Mouse (Mus musculus) intestine, embryonic 14.5 days (tissue): Measurements from ENCODE around the gene Gnas. TPM values are rescaled to one million over a fixed set of nuclear protein-coding genes. Genes with fewer than 3 reads are reported as not detected.

Source experiments
- ATAC-seq: fragments of 200-750 bp; cut with Nextera tagmentation; replicated peaks from 2 replicates; pipeline ENCODE4 v1.8.0; 2017; ENCODE audit warnings: low read depth, moderate number of reproducible peaks, moderate TSS enrichment, moderate library complexity; ENCODE audit not compliant: low FRiP score, low TSS enrichment
- DNase-seq: peaks from one replicate; pipeline ENCODE4 v3.0.0-alpha.2; 2018; ENCODE audit warnings: low spot score
- H3K27ac ChIP-seq: fragments of 300-500 bp; sonication (generic); 2 replicates; pipeline ENCODE4 v1.5.1; 2014; ENCODE audit warnings: low read depth, mild to moderate bottlenecking, control low read depth
- H3K27me3 ChIP-seq: fragments of 300-500 bp; sonication (generic); replicated peaks from 2 replicates; pipeline ENCODE4 v1.6.1; 2014; ENCODE audit warnings: low read length, control low read depth; ENCODE audit not compliant: control insufficient read depth, insufficient read depth
- H3K36me3 ChIP-seq: fragments of 300-500 bp; sonication (generic); 2 replicates; pipeline ENCODE4 v1.6.1; 2014; ENCODE audit warnings: low read length, control low read depth; ENCODE audit not compliant: control insufficient read depth, insufficient read depth
- H3K4me1 ChIP-seq: fragments of 300-500 bp; sonication (generic); replicated peaks from 2 replicates; pipeline ENCODE4 v1.6.1; 2014; ENCODE audit warnings: low read length, control low read depth, mixed read lengths; ENCODE audit not compliant: control insufficient read depth, insufficient read depth
- H3K4me2 ChIP-seq: fragments of 300-500 bp; sonication (generic); 2 replicates; pipeline ENCODE4 v1.6.1; 2014; ENCODE audit warnings: low read length
- H3K4me3 ChIP-seq: fragments of 300-500 bp; sonication (generic); 2 replicates; pipeline ENCODE4 v1.5.1; 2014; ENCODE audit warnings: low read depth, low read length, control low read depth, mixed read lengths
- H3K9ac ChIP-seq: fragments of 300-500 bp; sonication (generic); 2 replicates; pipeline ENCODE4 v1.6.1; 2014; ENCODE audit warnings: mild to moderate bottlenecking, low read length
- H3K9me3 ChIP-seq: fragments of 300-500 bp; sonication (generic); 2 replicates; pipeline ENCODE4 v1.6.1; 2016; ENCODE audit warnings: low read length, control low read depth; ENCODE audit not compliant: control insufficient read depth
- WGBS: fragments of 180-500 bp; shearing (Covaris S2); extraction: QIAGEN DNeasy Blood & Tissue Kit; methylation state at CpG from one replicate; pipeline ENCODE4 v1.1.7; 2014; 5-methylcytosine and 5-hydroxymethylcytosine counted together
- polyA plus RNA-seq: library from polyadenylated mRNA; unstranded; fragments of >200 nt; fragmentation: Nextera tagmentation; extraction: Ambion mirVana; gene quantifications from 2 replicates; pipeline ENCODE4 v1.2.1, GENCODE M21; 2014

Gnas gene
- polyA plus RNA-seq, 1 experiment from 2014 or later: 1,793 TPM

DNA sequence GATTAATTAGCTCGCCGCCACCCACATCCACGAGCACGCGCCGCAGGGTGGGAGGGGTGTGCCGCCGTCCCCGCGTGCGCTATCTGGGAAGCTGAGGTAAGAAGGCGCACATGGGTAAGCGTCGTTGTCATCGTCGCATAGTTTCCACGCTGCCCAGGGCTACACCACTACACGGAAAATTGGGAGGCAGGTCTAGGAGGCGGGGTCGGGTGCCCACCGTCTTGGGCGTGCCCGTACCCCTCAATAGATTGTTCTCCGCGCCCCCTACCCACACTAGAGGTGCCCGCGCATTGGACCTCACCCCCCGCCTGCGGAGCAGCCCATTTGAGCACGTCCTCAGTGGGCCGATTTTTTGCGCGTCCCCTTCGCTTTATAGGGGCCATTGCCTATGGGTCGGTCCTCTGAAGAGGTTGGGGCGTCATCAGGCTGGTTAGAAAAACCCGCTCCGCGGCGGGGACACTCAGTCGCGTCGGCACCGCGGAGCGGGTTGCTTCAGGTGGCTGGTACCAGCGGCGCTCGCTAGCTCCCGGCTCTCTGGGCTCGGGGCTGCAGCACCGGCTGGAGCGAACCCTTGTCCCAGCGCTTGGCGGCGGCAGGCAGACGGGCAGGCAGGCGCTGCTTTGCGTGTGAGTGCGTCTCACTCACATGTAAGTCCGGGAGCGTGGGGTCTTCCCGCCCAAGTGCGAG lies 43.3 kb downstream of the Gnas start:
- H3K27ac ChIP-seq: peak overlapping the region; percentile 99; the same call in 1 of the 2 replicates
- 46% methylated on average over 64 of the region's 64 CpGs for WGBS
- no peaks in the 10 kb centered on the region for H3K9me3 ChIP-seq
- DNase-seq (peak; percentile 89), ATAC-seq (peak; percentile 47)
- no peaks in the 10 kb centered on the region for H3K27me3 ChIP-seq
- H3K36me3 ChIP-seq: peaks cover 4% of the 10 kb centered on the region; the same call in 1 of the 2 replicates
- peak overlapping the region; percentile 73 for H3K4me2 ChIP-seq
- peak overlapping the region; percentile 100 for H3K9ac ChIP-seq
- peak overlapping the region; percentile 97 for H3K4me3 ChIP-seq
- H3K4me1 ChIP-seq: peaks cover 8% of the 10 kb centered on the region

DNA sequence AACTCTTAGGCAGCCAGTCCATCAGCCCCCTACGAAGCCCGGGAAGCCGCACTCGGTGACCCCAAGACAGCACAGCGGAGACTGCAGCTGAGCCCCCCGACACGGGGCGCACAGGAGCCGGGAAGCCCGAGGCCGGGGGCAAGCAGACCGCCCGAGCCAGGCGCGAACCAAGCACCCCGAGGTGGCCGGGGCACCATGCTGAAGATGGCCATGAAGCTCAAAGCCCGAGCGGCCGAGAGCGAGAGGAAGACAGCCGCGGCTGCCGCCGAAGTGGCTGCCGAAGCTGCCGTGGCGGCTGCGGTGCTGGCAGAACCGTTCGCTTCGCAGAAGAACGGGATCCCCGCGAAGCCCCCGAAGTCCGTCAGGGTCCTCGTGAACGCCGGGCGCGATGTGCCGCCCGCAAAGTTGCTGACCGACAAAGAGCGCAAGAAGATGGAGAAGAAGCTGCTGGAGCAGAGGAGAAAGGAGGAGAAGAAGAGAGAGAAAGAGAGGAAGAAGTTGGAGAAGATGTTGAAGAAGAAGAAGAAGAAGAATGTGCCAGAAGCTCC lies 44.3 kb downstream of the Gnas start:
- WGBS: 45% methylated on average over 46 of the region's 46 CpGs
- no peak for DNase-seq

DNA sequence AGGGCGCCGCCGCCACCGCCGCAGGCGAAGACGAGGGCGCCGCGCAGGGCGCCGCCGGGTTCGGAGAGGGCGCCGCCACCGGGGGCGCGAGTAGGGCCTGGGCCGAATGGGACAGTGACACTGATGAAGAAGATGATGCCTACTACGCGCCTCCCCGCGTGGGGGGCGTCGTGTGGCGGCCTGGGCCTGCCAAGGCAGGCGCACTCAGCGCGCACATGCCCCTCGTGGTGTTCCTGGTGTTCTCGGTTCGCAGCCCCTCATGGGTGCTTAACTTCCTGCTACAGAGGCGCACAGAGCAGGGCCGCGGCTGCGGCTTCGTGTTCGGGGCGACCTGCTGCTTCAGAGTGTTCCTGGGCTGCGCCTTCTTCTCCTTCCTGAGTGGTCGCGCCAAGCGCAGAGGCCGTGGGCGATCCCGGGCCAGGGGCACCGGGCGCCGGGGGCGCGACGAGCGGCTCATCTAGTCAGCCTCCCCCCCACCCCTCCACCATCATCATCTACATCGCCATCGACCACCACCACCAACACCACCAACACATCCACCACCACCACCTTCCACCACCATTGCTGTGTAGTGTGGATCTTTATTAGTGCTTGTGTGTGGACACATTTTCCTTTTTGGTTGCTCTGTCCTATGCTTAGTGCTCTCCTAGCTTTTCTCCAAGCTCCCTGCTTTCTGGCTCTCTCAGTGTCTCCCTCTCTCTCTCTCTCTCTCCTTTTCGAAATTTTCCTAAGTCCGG lies 45.0 kb downstream of the Gnas start:
- DNase-seq: peak; percentile 77
- Histone ChIP-seq H3K27me3 (no peaks in the 10 kb centered on the region), H3K4me1 (peaks cover 21% of the 10 kb centered on the region), H3K9ac (peak overlapping the region; percentile 100), H3K4me2 (peak overlapping the region; percentile 73), H3K4me3 (peak overlapping the region; percentile 97), H3K27ac (peak overlapping the region; percentile 99), H3K36me3 (peaks cover 3% of the 10 kb centered on the region; the same call in 1 of the 2 replicates), H3K9me3 (no peaks in the 10 kb centered on the region)
- peak; percentile 3 for ATAC-seq
- WGBS: 39% methylated on average over 58 of the region's 58 CpGs

More for the DNA sequence above, 44.3 kb downstream of the Gnas start:
- H3K36me3 ChIP-seq: peaks cover 2% of the 10 kb centered on the region; the same call in 1 of the 2 replicates
- H3K27me3 ChIP-seq: no peaks in the 10 kb centered on the region
- peak overlapping the region; percentile 97 for H3K4me3 ChIP-seq
- peak overlapping the region; percentile 100 for H3K9ac ChIP-seq
- H3K9me3 ChIP-seq: no peaks in the 10 kb centered on the region
- H3K4me1 ChIP-seq: peaks cover 15% of the 10 kb centered on the region
- ATAC-seq: no peak
- H3K27ac ChIP-seq: peak overlapping the region; percentile 99
- H3K4me2 ChIP-seq: peak overlapping the region; percentile 73

GRCm38 (mm10) chr2:174329663-174330615 lies 45.8 kb downstream of the Gnas start:
- Histone ChIP-seq H3K27me3 (no peaks in the 10 kb centered on the region), H3K36me3 (peaks cover 9% of the 10 kb centered on the region), H3K9ac (peak overlapping the region; percentile 100), H3K4me3 (peak overlapping the region; percentile 97), H3K27ac (peak overlapping the region; percentile 99), H3K9me3 (no peaks in the 10 kb centered on the region), H3K4me1 (peaks cover 27% of the 10 kb centered on the region), H3K4me2 (peak overlapping the region; percentile 73)
- ATAC-seq (peak; percentile 83), DNase-seq (peak; percentile 91)
- 1% methylated on average over 61 of the region's 131 CpGs for WGBS

- Histone ChIP-seq H3K4me1 (peaks cover 30% of the 10 kb centered on the region), H3K27me3 (no peaks in the 10 kb centered on the region)
- WGBS: under 1% methylated on average over 38 of the region's 48 CpGs
These were observed 46.6 kb downstream of the Gnas start for GRCm38 (mm10) chr2:174330616-174331191.

DNA sequence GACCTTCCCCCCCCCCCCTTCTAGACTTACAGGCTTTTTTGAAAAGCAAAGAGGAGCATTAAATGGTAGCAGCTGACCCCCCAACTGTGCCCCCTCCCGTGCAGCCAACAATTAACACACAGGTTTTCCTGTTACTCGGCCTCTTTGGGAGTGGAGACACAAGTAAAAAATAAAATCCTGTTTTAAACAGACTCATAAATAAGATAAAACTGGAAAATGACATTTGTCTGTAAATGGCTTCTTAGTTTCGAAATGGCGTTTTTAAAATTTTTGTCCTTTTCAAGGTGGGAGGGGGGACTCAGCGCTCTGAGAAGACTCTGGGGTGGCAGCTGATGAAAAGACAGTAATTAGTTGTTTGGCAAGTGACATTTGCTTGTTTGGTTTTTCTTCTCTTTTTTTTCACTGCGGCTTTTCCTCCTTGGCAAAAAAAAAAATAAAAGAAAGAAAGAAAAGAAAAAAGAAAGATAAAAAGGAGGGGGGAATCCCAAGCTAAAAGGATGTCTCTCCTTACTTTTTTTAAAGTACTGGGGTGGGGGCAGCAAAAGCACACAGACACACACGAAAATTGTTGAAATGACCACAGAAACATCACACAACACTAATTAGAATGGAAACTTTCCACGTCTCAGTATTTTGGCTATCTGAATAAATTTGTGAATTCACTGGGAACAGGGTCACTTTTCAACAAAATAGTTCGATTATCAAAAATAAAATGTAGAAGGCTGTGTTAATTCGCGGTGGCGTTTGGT lies 47.3 kb downstream of the Gnas start:
- Histone ChIP-seq H3K36me3 (peaks cover 22% of the 10 kb centered on the region), H3K27ac (peak overlapping the region; percentile 99), H3K4me1 (peaks cover 38% of the 10 kb centered on the region), H3K4me2 (peak overlapping the region; percentile 73), H3K9ac (peak overlapping the region; percentile 100), H3K27me3 (no peaks in the 10 kb centered on the region), H3K4me3 (peak overlapping the region; percentile 97), H3K9me3 (no peaks in the 10 kb centered on the region)
- no peak for ATAC-seq
- DNase-seq: no peak
- WGBS: 18% methylated on average over 12 of the region's 12 CpGs

More at GRCm38 (mm10) chr2:174330616-174331191, 46.6 kb downstream of the Gnas start:
- Histone ChIP-seq H3K4me2 (peak overlapping the region; percentile 73), H3K9me3 (no peaks in the 10 kb centered on the region), H3K27ac (peak overlapping the region; percentile 99), H3K9ac (peak overlapping the region; percentile 100), H3K4me3 (peak overlapping the region; percentile 97), H3K36me3 (peaks cover 15% of the 10 kb centered on the region)
- DNase-seq: peak; percentile 81
- ATAC-seq: peak; percentile 53

- Histone ChIP-seq H3K9ac (0 out of 2 replicates have a peak overlapping the region, but pooled peaks have one; percentile 10), H3K9me3 (no peaks in the 10 kb centered on the region), H3K4me3 (peak overlapping the region; percentile 97), H3K4me2 (peak overlapping the region; percentile 73), H3K27me3 (no peaks in the 10 kb centered on the region), H3K36me3 (peaks cover 38% of the 10 kb centered on the region), H3K27ac (no peak overlapping the region), H3K4me1 (peaks cover 41% of the 10 kb centered on the region)
- ATAC-seq: no peak
- WGBS: 33% methylated on average over 7 of the region's 7 CpGs
- DNase-seq: no peak
These were observed 49.2 kb downstream of the Gnas start for GRCm38 (mm10) chr2:174333239-174333890.
